Mouse (Mus musculus): ENCODE measurements at regions not wholly inside any gene's neighbourhood (a gene's known extent, or its start where the extent isn't known, plus 50 kb on each side); places are given as distances from the start of the nearest gene placed in this dataset.
A peak's percentile ranks its signal among the peaks of the same experiment; 100 is the strongest.

DNA sequence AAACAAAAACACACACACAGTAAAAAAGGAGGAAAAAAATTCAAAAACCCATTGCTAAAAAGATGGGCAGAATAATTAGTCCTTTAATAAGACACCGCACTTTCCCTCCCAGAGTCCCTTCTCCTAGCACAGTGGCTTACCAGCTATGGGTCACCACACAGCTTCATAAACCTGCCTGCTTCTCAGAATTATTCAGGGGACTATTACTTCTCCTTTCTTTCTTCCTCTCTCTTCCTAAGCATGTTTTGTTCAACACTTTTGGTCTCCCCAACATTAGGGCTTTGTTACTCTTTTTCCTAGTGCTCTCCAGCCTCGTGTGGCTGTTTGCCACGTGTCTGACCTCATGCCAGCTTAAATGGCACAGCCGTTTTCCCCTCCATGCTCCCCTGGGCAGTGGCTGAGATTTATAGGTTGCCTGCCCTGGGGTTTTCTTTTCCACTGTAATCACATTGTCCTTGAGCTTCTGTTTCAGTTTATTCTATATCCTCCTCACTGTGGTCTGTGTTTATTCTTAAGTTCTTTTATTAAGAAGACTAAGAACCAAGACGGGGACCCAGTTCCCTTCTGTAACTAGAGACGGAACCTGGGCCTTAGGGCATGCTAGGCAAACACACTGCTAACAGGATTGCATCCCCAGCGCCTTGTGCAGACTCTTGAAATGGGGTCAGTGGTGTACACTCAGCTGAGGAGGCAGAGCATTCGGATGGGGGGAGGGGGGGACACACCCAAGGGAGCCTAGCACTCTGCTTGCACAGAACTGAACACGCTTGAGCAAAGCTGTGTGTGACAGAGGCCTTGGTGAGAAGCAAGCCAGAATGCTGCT is 54.2 kb upstream of the Hdhd5 start:
- Histone ChIP-seq H3K4me1 (ENCODE audit: control insufficient read depth, insufficient read depth, low read length) (0 out of 2 replicates have a peak, but pooled peaks cover 5% of the 10 kb centered on the region), H3K4me3 (ENCODE audit: low read depth, low read length) (no peak overlapping the region), H3K9me3 (ENCODE audit: control insufficient read depth, low read length) (no peaks in the 10 kb centered on the region), H3K36me3 (ENCODE audit: control insufficient read depth, insufficient read depth, low read length) (no peaks in the 10 kb centered on the region), H3K27me3 (replicated peaks; ENCODE audit: control insufficient read depth, insufficient read depth, low read length) (no peaks in the 10 kb centered on the region), H3K9ac (ENCODE audit: low read depth, low read length) (no peak overlapping the region), H3K27ac (replicated peaks; ENCODE audit: low read depth, low read length) (no peak overlapping the region; the same call in 1 of the 2 replicates), H3K4me2 (ENCODE audit: low read depth, low read length) (no peak overlapping the region)
- 37% methylated on average over 9 of the region's 9 CpGs for WGBS
- ATAC-seq (ENCODE audit: low read depth) (no peak), DNase-seq (ENCODE audit: low spot score) (peak; percentile 13)

DNA sequence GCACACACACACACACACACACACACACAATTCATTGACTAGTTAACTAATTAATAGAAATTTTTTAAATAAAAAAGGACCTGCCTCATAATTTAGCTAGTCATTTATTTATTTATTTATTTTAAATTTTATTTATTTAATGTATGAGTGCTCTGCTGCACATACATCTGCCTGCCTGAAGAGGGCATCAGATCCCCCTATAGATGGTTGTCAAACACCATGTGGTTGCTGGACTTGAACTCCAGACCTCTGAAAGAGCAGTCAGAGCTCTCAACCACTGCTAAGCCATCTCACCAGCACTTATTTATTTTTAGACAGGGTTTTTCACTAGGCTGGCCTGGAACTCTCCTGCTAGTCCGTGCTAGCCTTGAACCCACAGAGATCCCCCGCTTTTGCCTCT is 50.6 kb upstream of the Hdhd5 start:
- 77% methylated on average over 2 of the region's 2 CpGs for WGBS
- Histone ChIP-seq H3K9me3 (ENCODE audit: control insufficient read depth, low read length) (no peaks in the 10 kb centered on the region), H3K36me3 (ENCODE audit: control insufficient read depth, insufficient read depth, low read length) (no peaks in the 10 kb centered on the region), H3K4me2 (ENCODE audit: low read depth, low read length) (no peak overlapping the region), H3K4me1 (ENCODE audit: control insufficient read depth, insufficient read depth, low read length) (peaks cover 19% of the 10 kb centered on the region), H3K27me3 (replicated peaks; ENCODE audit: control insufficient read depth, insufficient read depth, low read length) (no peaks in the 10 kb centered on the region), H3K4me3 (ENCODE audit: low read depth, low read length) (no peak overlapping the region), H3K27ac (replicated peaks; ENCODE audit: low read depth, low read length) (no peak overlapping the region), H3K9ac (ENCODE audit: low read depth, low read length) (no peak overlapping the region)
- DNase-seq (ENCODE audit: low spot score) (no peak), ATAC-seq (ENCODE audit: low read depth) (no peak)
